Mouse (Mus musculus): ENCODE measurements around the gene Mapk1ip1l. TPM values are rescaled to one million over a fixed set of nuclear protein-coding genes. Genes with fewer than 3 reads are reported as not detected.
A peak's percentile ranks its signal among the peaks of the same experiment; 100 is the strongest.

The Mapk1ip1l gene
- polyA plus RNA-seq, 1 experiment, result 103 TPM

GRCm38 (mm10) chr14:47352272-47352671 lies 54.2 kb downstream of the Mapk1ip1l start:
- TF ChIP-seq POLR2A (IDR thresholded peaks at IDR 0.05; ENCODE audit: low read depth, low read length), result no peak
- TF ChIP-seq CTCF (IDR thresholded peaks at IDR 0.05; ENCODE audit: borderline replicate concordance, insufficient read depth, low read length), result no peak

GRCm38 (mm10) chr14:47353240-47353639 lies 55.2 kb downstream of the Mapk1ip1l start:
- Histone ChIP-seq H3K4me1 (ENCODE audit: control insufficient read depth, insufficient read depth, low read length) (peaks cover 2% of the 10 kb centered on the region), H3K4me3 (ENCODE audit: insufficient read depth, low read length) (no peak overlapping the region), H3K27ac (ENCODE audit: insufficient read depth, low read length) (no peak overlapping the region)
- TF ChIP-seq POLR2A (IDR thresholded peaks at IDR 0.05; ENCODE audit: low read depth, low read length) (no peak), CTCF (IDR thresholded peaks at IDR 0.05; ENCODE audit: borderline replicate concordance, insufficient read depth, low read length) (no peak)

More at GRCm38 (mm10) chr14:47352272-47352671, 54.2 kb downstream of the Mapk1ip1l start:
- Histone ChIP-seq H3K4me1 (ENCODE audit: control insufficient read depth, insufficient read depth, low read length) (peaks cover 2% of the 10 kb centered on the region), H3K27ac (ENCODE audit: insufficient read depth, low read length) (no peak overlapping the region), H3K4me3 (ENCODE audit: insufficient read depth, low read length) (no peak overlapping the region)

- TF ChIP-seq POLR2A (IDR thresholded peaks at IDR 0.05; ENCODE audit: low read depth, low read length) (no peak), CTCF (IDR thresholded peaks at IDR 0.05; ENCODE audit: borderline replicate concordance, insufficient read depth, low read length) (peak; percentile 42; the same call in 1 of the 2 replicates)
- no peak overlapping the region for H3K27ac ChIP-seq (ENCODE audit: insufficient read depth, low read length)
- no peak overlapping the region for H3K4me3 ChIP-seq (ENCODE audit: insufficient read depth, low read length)
- peaks cover 2% of the 10 kb centered on the region for H3K4me1 ChIP-seq (ENCODE audit: control insufficient read depth, insufficient read depth, low read length)
Observed at GRCm38 (mm10) chr14:47354111-47354577, 56.1 kb downstream of the Mapk1ip1l start.

- Histone ChIP-seq H3K27ac (ENCODE audit: insufficient read depth, low read length) (no peak overlapping the region), H3K4me1 (ENCODE audit: control insufficient read depth, insufficient read depth, low read length) (peaks cover 2% of the 10 kb centered on the region), H3K4me3 (ENCODE audit: insufficient read depth, low read length) (no peak overlapping the region)
- TF ChIP-seq POLR2A (IDR thresholded peaks at IDR 0.05; ENCODE audit: low read depth, low read length) (no peak), CTCF (IDR thresholded peaks at IDR 0.05; ENCODE audit: borderline replicate concordance, insufficient read depth, low read length) (no peak)
Observed at GRCm38 (mm10) chr14:47354948-47355347, 56.9 kb downstream of the Mapk1ip1l start.

- H3K4me1 ChIP-seq (ENCODE audit: control insufficient read depth, insufficient read depth, low read length), result no peaks in the 10 kb centered on the region
- H3K4me3 ChIP-seq (ENCODE audit: insufficient read depth, low read length), result no peak overlapping the region
- no peak overlapping the region for H3K27ac ChIP-seq (ENCODE audit: insufficient read depth, low read length)
- no peak for TF ChIP-seq POLR2A (IDR thresholded peaks at IDR 0.05; ENCODE audit: low read depth, low read length)
- no peak for TF ChIP-seq CTCF (IDR thresholded peaks at IDR 0.05; ENCODE audit: borderline replicate concordance, insufficient read depth, low read length)
Observed at GRCm38 (mm10) chr14:47356622-47357021, 58.6 kb downstream of the Mapk1ip1l start.

GRCm38 (mm10) chr14:47359610-47360009 lies 61.5 kb downstream of the Mapk1ip1l start:
- H3K27ac ChIP-seq (ENCODE audit: insufficient read depth, low read length), result no peak overlapping the region
- no peaks in the 10 kb centered on the region for H3K4me1 ChIP-seq (ENCODE audit: control insufficient read depth, insufficient read depth, low read length)
- no peak for TF ChIP-seq CTCF (IDR thresholded peaks at IDR 0.05; ENCODE audit: borderline replicate concordance, insufficient read depth, low read length)
- TF ChIP-seq POLR2A (IDR thresholded peaks at IDR 0.05; ENCODE audit: low read depth, low read length), result no peak
- H3K4me3 ChIP-seq (ENCODE audit: insufficient read depth, low read length), result no peak overlapping the region

- Histone ChIP-seq H3K27ac (ENCODE audit: insufficient read depth, low read length) (no peak overlapping the region), H3K4me1 (ENCODE audit: control insufficient read depth, insufficient read depth, low read length) (no peaks in the 10 kb centered on the region), H3K4me3 (ENCODE audit: insufficient read depth, low read length) (no peak overlapping the region)
- TF ChIP-seq CTCF (IDR thresholded peaks at IDR 0.05; ENCODE audit: borderline replicate concordance, insufficient read depth, low read length) (no peak), POLR2A (IDR thresholded peaks at IDR 0.05; ENCODE audit: low read depth, low read length) (no peak)
Observed at GRCm38 (mm10) chr14:47361418-47361817, 63.4 kb downstream of the Mapk1ip1l start.

- Histone ChIP-seq H3K27ac (ENCODE audit: insufficient read depth, low read length) (no peak overlapping the region), H3K4me3 (ENCODE audit: insufficient read depth, low read length) (no peak overlapping the region), H3K4me1 (ENCODE audit: control insufficient read depth, insufficient read depth, low read length) (no peaks in the 10 kb centered on the region)
- TF ChIP-seq POLR2A (IDR thresholded peaks at IDR 0.05; ENCODE audit: low read depth, low read length) (no peak), CTCF (IDR thresholded peaks at IDR 0.05; ENCODE audit: borderline replicate concordance, insufficient read depth, low read length) (no peak)
Observed at GRCm38 (mm10) chr14:47361899-47362298, 63.8 kb downstream of the Mapk1ip1l start.

DNA sequence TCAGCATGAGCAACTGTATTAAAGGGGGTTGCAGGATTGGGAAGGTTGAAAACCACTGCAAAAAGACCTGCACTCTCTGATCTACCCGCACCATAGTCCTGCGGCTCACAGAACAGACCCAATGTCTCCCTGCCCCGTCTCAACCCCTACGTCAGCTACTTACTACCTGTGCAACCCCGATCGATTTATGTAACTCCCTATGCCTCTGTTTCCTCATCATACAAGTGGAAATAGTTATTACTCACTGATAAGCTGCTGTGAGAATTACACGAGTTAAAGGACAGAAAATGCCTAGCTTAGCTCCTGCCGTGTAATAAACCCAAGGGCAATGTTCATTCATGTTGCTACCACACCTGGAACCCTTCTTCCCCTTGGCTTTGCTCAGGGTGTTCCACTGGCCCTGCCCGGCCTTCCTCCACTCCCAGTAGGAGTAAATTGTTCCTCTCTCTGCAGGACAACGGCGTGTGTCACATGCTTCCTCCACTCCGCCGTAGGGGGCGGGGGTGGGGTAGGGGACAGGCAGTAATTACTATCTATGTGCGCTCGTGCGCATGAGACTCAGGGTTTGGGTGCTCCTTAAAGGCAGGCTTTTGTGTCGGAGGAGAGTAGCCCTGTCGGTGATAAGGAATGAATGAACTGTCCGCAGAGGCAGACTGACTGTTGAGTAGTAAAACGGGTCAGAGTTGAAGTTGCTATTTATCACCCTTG lies 66.8 kb downstream of the Mapk1ip1l start:
- Histone ChIP-seq H3K27ac (ENCODE audit: insufficient read depth, low read length) (no peak overlapping the region), H3K4me1 (ENCODE audit: control insufficient read depth, insufficient read depth, low read length) (no peaks in the 10 kb centered on the region), H3K4me3 (ENCODE audit: insufficient read depth, low read length) (no peak overlapping the region)
- TF ChIP-seq CTCF (IDR thresholded peaks at IDR 0.05; ENCODE audit: borderline replicate concordance, insufficient read depth, low read length), result no peak
- TF ChIP-seq POLR2A (IDR thresholded peaks at IDR 0.05; ENCODE audit: low read depth, low read length), result no peak

DNA sequence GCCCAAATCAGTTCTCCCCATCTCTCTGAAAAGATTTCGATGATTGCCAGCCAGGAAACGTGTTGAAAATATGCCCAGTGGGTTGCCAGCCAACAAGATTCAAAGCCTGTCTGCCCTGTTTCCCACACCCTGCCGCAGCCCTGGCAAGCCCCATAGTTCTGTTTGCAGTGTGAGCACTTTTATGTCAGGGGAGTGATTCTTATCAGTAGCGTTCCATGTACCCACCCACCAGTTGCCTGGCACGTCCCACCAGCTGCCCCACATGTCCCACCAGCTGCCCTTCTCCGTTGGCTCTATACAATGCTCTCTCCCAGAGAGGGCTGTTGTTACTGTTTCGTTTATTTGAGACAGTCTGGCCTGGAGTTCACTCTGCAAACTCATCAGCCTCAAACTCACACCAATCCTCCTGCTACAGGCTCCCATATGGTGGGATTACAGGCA lies 68.8 kb downstream of the Mapk1ip1l start:
- H3K4me3 ChIP-seq (ENCODE audit: insufficient read depth, low read length), result no peak overlapping the region
- peaks cover 2% of the 10 kb centered on the region; the same call in 1 of the 2 replicates for H3K4me1 ChIP-seq (ENCODE audit: control insufficient read depth, insufficient read depth, low read length)
- TF ChIP-seq CTCF (IDR thresholded peaks at IDR 0.05; ENCODE audit: borderline replicate concordance, insufficient read depth, low read length) (no peak), POLR2A (IDR thresholded peaks at IDR 0.05; ENCODE audit: low read depth, low read length) (no peak)
- H3K27ac ChIP-seq (ENCODE audit: insufficient read depth, low read length), result no peak overlapping the region
